Comparison of ENCODE assay signal across 22 mouse cellular contexts in the genomic region with DNA sequence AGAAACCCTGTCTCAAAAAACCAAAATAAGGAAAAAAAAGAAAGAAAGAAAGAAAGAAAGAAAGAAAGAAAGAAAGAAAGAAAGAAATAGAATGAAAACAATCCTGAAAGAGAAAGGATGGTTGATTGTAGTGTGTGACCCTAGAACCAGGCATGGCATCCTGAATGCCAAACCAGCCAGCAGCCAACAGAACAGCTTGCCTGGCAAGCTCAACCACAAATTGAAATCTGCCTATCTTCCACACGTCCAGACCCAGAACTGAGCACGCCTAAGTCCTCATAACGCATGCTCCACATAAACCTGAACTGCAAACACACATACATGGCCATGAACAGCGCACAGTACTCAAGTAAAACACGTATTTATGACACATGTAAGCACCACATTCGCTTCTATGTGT.
A peak's percentile ranks its signal among the peaks of the same experiment; 100 is the strongest.
DNase-seq lines count a peak whose midpoint lies in the region; ATAC-seq and TF ChIP-seq lines count a peak whose summit lies in the region.
"Had no signal": no experiment of that assay in that cellular context is flagged by ENCODE, and none has a peak within 500 bp of the region (broad histone marks: within the 10 kb centered on the region; RNA-seq: fewer than 3 reads in every experiment).

No protein-coding gene starts in this region.

- no peak overlapping the region for H3K4me3 ChIP-seq in hindbrain, postnatal 0 days (ENCODE audit: low read length)
- H3K4me3 ChIP-seq in kidney, adult 2 months (ENCODE audit: insufficient read depth, low read depth, low read length), result no peak overlapping the region
- H3K4me3 ChIP-seq: embryonic facial prominence, embryonic 12.5 days; embryonic facial prominence, embryonic 15.5 days; forebrain, embryonic 15.5 days; heart, adult 2 months; hindbrain, embryonic 12.5 days; hindbrain, embryonic 15.5 days; intestine, embryonic 15.5 days had no signal

- no peak for TF ChIP-seq POLR2A in kidney, adult 2 months (IDR thresholded peaks at IDR 0.05; ENCODE audit: low read depth, low read length)

- no peak for TF ChIP-seq CTCF in hindbrain, postnatal 0 days (IDR thresholded peaks at IDR 0.05; ENCODE audit: low read depth)
- no peak for TF ChIP-seq CTCF in kidney, adult 2 months (conservative IDR thresholded peaks at IDR 0.05; ENCODE audit: insufficient read depth, insufficient read length, low read depth, low read length)

- H3K4me2 ChIP-seq in hindbrain, postnatal 0 days (ENCODE audit: low read depth, low read length), result no peak overlapping the region
- H3K4me2 ChIP-seq: embryonic facial prominence, embryonic 12.5 days; embryonic facial prominence, embryonic 15.5 days; forebrain, embryonic 15.5 days; heart, embryonic 11.5 days; hindbrain, embryonic 12.5 days; hindbrain, embryonic 15.5 days; intestine, embryonic 15.5 days had no signal

- H3K9ac ChIP-seq in hindbrain, postnatal 0 days (replicated peaks; ENCODE audit: low read length), result no peak overlapping the region
- H3K9ac ChIP-seq: embryonic facial prominence, embryonic 12.5 days; embryonic facial prominence, embryonic 15.5 days; forebrain, embryonic 15.5 days; hindbrain, embryonic 12.5 days; hindbrain, embryonic 15.5 days; intestine, embryonic 15.5 days had no signal

- H3K4me1 ChIP-seq in hindbrain, postnatal 0 days (ENCODE audit: insufficient read depth, low read length), result no peaks in the 10 kb centered on the region
- H3K4me1 ChIP-seq in kidney, adult 2 months (ENCODE audit: control insufficient read depth, insufficient read depth, low read length), result no peaks in the 10 kb centered on the region
- H3K4me1 ChIP-seq: embryonic facial prominence, embryonic 12.5 days; embryonic facial prominence, embryonic 15.5 days; hindbrain, embryonic 12.5 days; hindbrain, embryonic 15.5 days; intestine, embryonic 15.5 days had no signal

- peak; percentile 21 for DNase-seq in cerebellum, adult 11-12 months
- DNase-seq in cerebellum, adult 8-10 months, result no peak
- peak; percentile 16 for DNase-seq in left cerebral cortex, postnatal 4 days
- DNase-seq in left cerebral cortex, adult 8-10 months (ENCODE audit: low spot score in 2 of 2), result no peak
- peak; percentile 70 to 76 for DNase-seq in cerebellum, postnatal 10 days
- peak; percentile 21 to 27 for DNase-seq in cerebellum, postnatal 36 days
- no peak for DNase-seq in hindbrain, postnatal 0 days (ENCODE audit: low spot score)
- DNase-seq in kidney, adult 2 months, result no peak
- DNase-seq: adrenal gland, adult 8-10 months; adrenal gland, postnatal 25 days; gastrocnemius, postnatal 25 days; heart, adult 2 months; kidney, adult 11 months; kidney, adult 9 months had no signal

- H3K36me3 ChIP-seq in hindbrain, postnatal 0 days (ENCODE audit: insufficient read depth, low read length), result no peaks in the 10 kb centered on the region
- no peaks in the 10 kb centered on the region for H3K36me3 ChIP-seq in kidney, adult 2 months (ENCODE audit: control insufficient read depth, insufficient read depth, low read length)
- H3K36me3 ChIP-seq: embryonic facial prominence, embryonic 12.5 days; embryonic facial prominence, embryonic 15.5 days; forebrain, embryonic 15.5 days; hindbrain, embryonic 12.5 days; hindbrain, embryonic 15.5 days; intestine, embryonic 15.5 days had no signal

- no peak overlapping the region for H3K27ac ChIP-seq in hindbrain, postnatal 0 days
- H3K27ac ChIP-seq in kidney, adult 2 months (ENCODE audit: insufficient read depth, low read depth, low read length), result no peak overlapping the region
- H3K27ac ChIP-seq: embryonic facial prominence, embryonic 12.5 days; embryonic facial prominence, embryonic 15.5 days; forebrain, embryonic 15.5 days; heart, adult 2 months; hindbrain, embryonic 12.5 days; hindbrain, embryonic 15.5 days; intestine, embryonic 15.5 days had no signal

- WGBS in hindbrain, postnatal 0 days, result 76% methylated on average over 6 of the region's 6 CpGs
- 92% methylated on average over 6 of the region's 6 CpGs for WGBS in kidney, adult 2 months

- no peaks in the 10 kb centered on the region for H3K27me3 ChIP-seq in hindbrain, postnatal 0 days (ENCODE audit: insufficient read depth, low read length)
- H3K27me3 ChIP-seq in kidney, adult 2 months (replicated peaks; ENCODE audit: control insufficient read depth, insufficient read depth, low read length), result no peaks in the 10 kb centered on the region; the same call in 1 of the 2 replicates
- H3K27me3 ChIP-seq: forebrain, embryonic 15.5 days; hindbrain, embryonic 15.5 days had no signal

- no peak for ATAC-seq in hindbrain, postnatal 0 days
- ATAC-seq: activated CD4-positive, CD25-positive, alpha-beta regulatory T cell, adult 4 months; forebrain, embryonic 15.5 days; intestine, embryonic 15.5 days had no signal

- H3K9me3 ChIP-seq in hindbrain, postnatal 0 days (ENCODE audit: low read length), result no peaks in the 10 kb centered on the region
- H3K9me3 ChIP-seq: embryonic facial prominence, embryonic 12.5 days; embryonic facial prominence, embryonic 15.5 days; forebrain, embryonic 15.5 days; hindbrain, embryonic 12.5 days; hindbrain, embryonic 15.5 days; intestine, embryonic 15.5 days had no signal

- intact Hi-C loops in left cerebral cortex, postnatal 4 days (cut with DNase I), result no loop called here

Comparison
In these comparisons a context has a peak if more than half of its experiments do, and no peak if none do; other contexts are left out.
1. DNase-seq: peak in cerebellum, adult 11-12 months (single experiment), left cerebral cortex, postnatal 4 days (single experiment), cerebellum, postnatal 10 days (2 of 2) and cerebellum, postnatal 36 days (2 of 2); none in cerebellum, adult 8-10 months (single experiment), left cerebral cortex, adult 8-10 months (0 of 2), hindbrain, postnatal 0 days (single experiment) and kidney, adult 2 months (single experiment).